Mouse (Mus musculus) C2C12 (cell line): Measurements from ENCODE around the gene Dact1. TPM values are rescaled to one million over a fixed set of nuclear protein-coding genes. Genes with fewer than 3 reads are reported as not detected.

Source experiments
- H3K27me3 ChIP-seq: one replicate; pipeline ENCODE4 v1.6.1; 2011; ENCODE audit not compliant: control insufficient read depth, insufficient read depth, insufficient read length
- H3K36me3 ChIP-seq: one replicate; pipeline ENCODE4 v1.6.1; 2011; ENCODE audit not compliant: control insufficient read depth, insufficient read depth
- H3K4me3 ChIP-seq: one replicate; pipeline ENCODE4 v1.5.1; 2011; ENCODE audit warnings: mild to moderate bottlenecking, control low read depth; ENCODE audit not compliant: poor library complexity, insufficient read depth, severe bottlenecking
- H3K79me2 ChIP-seq: one replicate; pipeline ENCODE4 v1.6.1; 2011; ENCODE audit not compliant: control insufficient read depth, insufficient read depth
- H3K79me3 ChIP-seq: one replicate; pipeline ENCODE4 v1.6.1; 2011; ENCODE audit warnings: low read depth, control low read depth
- H3ac ChIP-seq: one replicate; pipeline ENCODE3; 2011; ENCODE audit warnings: low read depth; ENCODE audit not compliant: control insufficient read depth, insufficient read length
- CEBPB ChIP-seq: IDR thresholded peaks from one replicate; pipeline ENCODE4 v1.6.1; 2011; ENCODE audit warnings: low read depth, mild to moderate bottlenecking, control low read depth, moderate library complexity
- CTCF ChIP-seq: IDR thresholded peaks from one replicate; pipeline ENCODE4 v1.5.1; 2011; ENCODE audit not compliant: control insufficient read depth, insufficient read depth, insufficient read length
- FOSL1 ChIP-seq: IDR thresholded peaks from one replicate; pipeline ENCODE4 v1.8.0; 2011; ENCODE audit warnings: mild to moderate bottlenecking, low read length; ENCODE audit not compliant: poor library complexity, insufficient read depth, severe bottlenecking
- MAX ChIP-seq: IDR thresholded peaks from one replicate; pipeline ENCODE4 v1.6.1; 2011; ENCODE audit warnings: mild to moderate bottlenecking, control low read depth
- MYOD1 ChIP-seq: IDR thresholded peaks from one replicate; pipeline ENCODE4 v1.6.1; 2011; ENCODE audit warnings: low read depth; ENCODE audit not compliant: control insufficient read depth, insufficient read length
- MYOG ChIP-seq: IDR thresholded peaks from one replicate; pipeline ENCODE4 v1.6.1; 2011; ENCODE audit not compliant: control insufficient read depth, insufficient read length; ENCODE audit errors: extremely low read depth
- USF1 ChIP-seq: IDR thresholded peaks from one replicate; pipeline ENCODE4 v1.6.1; 2011; ENCODE audit warnings: low read depth, mild to moderate bottlenecking, control low read depth, moderate library complexity
- polyA plus RNA-seq: library from polyadenylated mRNA; unstranded; fragments of >200 nt; fragmentation: generic; extraction: Trizol; gene quantifications from one replicate; pipeline ENCODE4 v1.2.1, GENCODE M21; 2012; ENCODE audit warnings: missing spikeins

Dact1 gene
- polyA plus RNA-seq, 1 experiment, result 1.6 TPM

DNA sequence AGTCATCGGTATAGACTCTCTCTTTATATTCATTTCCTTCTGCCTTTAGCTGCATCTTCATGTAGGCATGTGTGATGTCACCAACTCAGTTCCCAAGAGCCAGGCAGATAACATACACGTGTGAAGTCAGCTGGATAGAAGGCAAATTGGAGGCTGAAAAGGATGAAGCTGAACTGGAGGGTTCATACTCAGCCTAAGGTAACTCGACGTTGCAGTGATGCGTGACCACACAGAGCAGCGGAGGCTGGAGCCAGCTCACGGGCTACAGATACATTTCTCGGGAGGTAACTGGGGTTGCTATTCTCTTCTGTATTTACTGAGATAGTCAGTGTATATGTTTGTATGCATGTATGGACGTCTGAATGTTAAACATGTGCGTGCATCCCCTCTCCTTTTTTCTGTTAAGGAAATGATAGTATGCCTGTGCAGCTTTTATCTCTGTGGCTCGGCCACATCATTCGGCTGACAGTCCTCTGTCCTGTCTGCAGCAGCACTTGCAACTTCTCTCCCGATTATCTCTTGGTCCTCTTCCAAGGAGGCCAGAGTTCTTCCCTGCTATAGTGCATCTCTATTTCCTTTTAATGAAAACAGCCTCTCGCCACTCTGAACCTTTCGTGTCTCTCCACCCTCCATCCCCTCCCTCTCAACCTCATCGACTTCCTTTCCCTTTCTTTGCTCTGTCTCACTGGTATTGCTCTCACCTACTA lies 29.6 kb downstream of the Dact1 start:
- TF ChIP-seq MYOG (no peak), MYOD1 (no peak), USF1 (no peak), FOSL1 (no peak)
- Histone ChIP-seq H3K36me3 (no peaks in the 10 kb centered on the region), H3ac (no peak overlapping the region), H3K4me3 (no peak overlapping the region), H3K79me3 (no peaks in the 10 kb centered on the region), H3K79me2 (no peaks in the 10 kb centered on the region), H3K27me3 (no peaks in the 10 kb centered on the region)

DNA sequence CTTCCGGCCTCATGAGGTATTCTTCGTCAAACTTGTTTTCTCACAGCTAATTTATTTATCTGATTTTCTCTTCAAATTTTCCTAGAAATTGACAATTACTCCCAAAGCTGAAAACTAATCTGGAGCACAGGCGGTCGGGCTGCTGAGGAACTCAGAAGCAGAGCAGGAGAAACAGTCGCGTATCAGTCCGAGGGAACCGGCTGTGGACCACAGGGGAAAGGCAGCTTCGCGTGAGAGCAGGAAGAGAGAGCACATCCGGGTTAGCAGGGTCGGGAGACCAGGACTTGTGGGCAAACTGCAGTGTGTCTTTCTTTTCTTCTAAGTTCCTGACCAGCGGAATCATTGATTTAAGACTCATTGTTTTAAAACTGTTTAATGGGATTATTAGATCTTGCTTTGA lies 32.7 kb downstream of the Dact1 start:
- no peaks in the 10 kb centered on the region for H3K79me2 ChIP-seq
- TF ChIP-seq USF1 (no peak), MYOD1 (no peak), MAX (no peak), FOSL1 (no peak), CEBPB (no peak), MYOG (no peak), CTCF (no peak)
- no peak overlapping the region for H3ac ChIP-seq
- no peaks in the 10 kb centered on the region for H3K79me3 ChIP-seq
- H3K27me3 ChIP-seq, result no peaks in the 10 kb centered on the region
- no peaks in the 10 kb centered on the region for H3K36me3 ChIP-seq
- H3K4me3 ChIP-seq, result no peak overlapping the region

DNA sequence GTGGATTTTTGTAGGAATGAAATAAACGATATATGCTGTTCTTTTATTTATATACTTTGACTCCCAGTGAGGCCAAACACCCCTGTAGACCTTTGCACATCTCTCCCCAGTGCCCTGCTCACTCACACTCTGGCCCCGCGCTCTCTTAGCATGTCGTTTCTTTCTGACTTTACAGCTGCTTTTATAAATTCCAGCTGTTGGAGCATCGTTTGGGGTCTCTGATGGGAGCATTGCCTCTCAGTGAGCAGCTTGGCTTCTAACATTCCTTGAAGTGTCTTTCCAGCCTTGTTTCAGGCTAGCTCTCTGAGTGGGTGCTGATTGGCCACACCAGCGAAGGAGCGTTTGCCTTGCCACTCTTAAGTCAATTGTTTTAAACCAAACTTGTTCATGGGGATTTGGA lies 35.8 kb downstream of the Dact1 start:
- no peak overlapping the region for H3K4me3 ChIP-seq
- no peaks in the 10 kb centered on the region for H3K27me3 ChIP-seq
- no peaks in the 10 kb centered on the region for H3K36me3 ChIP-seq
- TF ChIP-seq MYOG, result no peak
- TF ChIP-seq MYOD1, result no peak
- H3K79me3 ChIP-seq, result no peaks in the 10 kb centered on the region
- no peaks in the 10 kb centered on the region for H3K79me2 ChIP-seq
- no peak overlapping the region for H3ac ChIP-seq

GRCm38 (mm10) chr12:71346071-71346470 lies 36.4 kb downstream of the Dact1 start:
- H3K27me3 ChIP-seq, result no peaks in the 10 kb centered on the region
- no peaks in the 10 kb centered on the region for H3K79me3 ChIP-seq
- H3K36me3 ChIP-seq, result no peaks in the 10 kb centered on the region
- no peak overlapping the region for H3K4me3 ChIP-seq
- H3ac ChIP-seq, result no peak overlapping the region
- no peak for TF ChIP-seq MAX
- no peaks in the 10 kb centered on the region for H3K79me2 ChIP-seq

DNA sequence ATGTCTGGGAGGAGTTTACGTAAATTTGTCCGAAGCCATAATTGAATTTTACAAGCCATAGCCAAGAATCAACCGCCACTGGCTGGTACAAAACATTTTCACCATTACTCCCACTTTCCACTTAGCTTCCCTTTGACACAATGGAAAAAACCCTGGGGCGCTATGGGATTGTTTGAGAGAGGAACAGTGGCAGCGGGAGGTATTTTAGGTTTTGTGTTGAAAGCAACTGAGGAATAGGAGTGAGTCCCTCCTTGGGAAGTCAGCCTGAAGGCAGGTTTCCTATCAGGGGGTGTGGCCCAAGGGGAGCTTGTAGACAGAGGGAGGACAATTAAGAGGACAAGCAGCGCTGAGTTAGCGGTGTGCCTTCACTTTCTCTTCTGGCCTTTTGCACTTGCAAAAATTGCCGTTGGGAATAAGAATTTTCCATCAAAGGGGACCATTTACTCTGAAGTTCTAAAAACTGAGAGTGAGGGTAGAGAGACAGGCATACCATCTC lies 38.8 kb downstream of the Dact1 start:
- Histone ChIP-seq H3K27me3 (no peaks in the 10 kb centered on the region), H3ac (no peak overlapping the region), H3K79me2 (no peaks in the 10 kb centered on the region), H3K79me3 (no peaks in the 10 kb centered on the region), H3K36me3 (no peaks in the 10 kb centered on the region), H3K4me3 (no peak overlapping the region)
- TF ChIP-seq FOSL1, result no peak
- no peak for TF ChIP-seq CEBPB
- TF ChIP-seq MYOG, result no peak
- no peak for TF ChIP-seq MAX
- no peak for TF ChIP-seq USF1
- no peak for TF ChIP-seq CTCF
- TF ChIP-seq MYOD1, result no peak

- Histone ChIP-seq H3K79me3 (no peaks in the 10 kb centered on the region), H3K27me3 (no peaks in the 10 kb centered on the region), H3K4me3 (no peak overlapping the region), H3K36me3 (no peaks in the 10 kb centered on the region), H3ac (no peak overlapping the region), H3K79me2 (no peaks in the 10 kb centered on the region)
- TF ChIP-seq MYOD1, result peak; percentile 37
- TF ChIP-seq CTCF, result no peak
Measured at GRCm38 (mm10) chr12:71350077-71350476, 40.4 kb downstream of the Dact1 start.

DNA sequence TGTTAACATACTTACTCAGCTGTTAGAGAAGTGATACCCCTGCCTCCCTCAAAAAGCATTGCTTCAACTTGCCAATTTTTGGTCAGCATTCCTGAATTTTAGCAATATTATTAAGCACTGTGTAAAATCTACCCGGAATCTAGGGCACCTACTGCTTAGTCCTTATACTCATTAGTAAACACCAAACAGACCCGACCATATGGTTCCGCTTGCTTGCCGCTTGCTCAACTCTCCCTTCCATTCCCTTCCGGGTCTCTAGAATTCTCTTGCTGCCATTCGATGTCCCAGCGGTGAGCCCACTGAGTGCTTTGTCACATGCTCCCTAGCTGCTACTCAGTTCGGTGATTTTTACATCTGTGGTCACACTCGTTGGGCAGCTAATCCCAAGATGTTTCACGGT lies 45.0 kb downstream of the Dact1 start:
- no peaks in the 10 kb centered on the region for H3K36me3 ChIP-seq
- H3ac ChIP-seq, result no peak overlapping the region
- H3K79me2 ChIP-seq, result no peaks in the 10 kb centered on the region
- no peak for TF ChIP-seq CTCF
- TF ChIP-seq FOSL1, result no peak
- TF ChIP-seq USF1, result no peak
- no peak for TF ChIP-seq MAX
- TF ChIP-seq MYOG, result no peak
- TF ChIP-seq CEBPB, result no peak
- TF ChIP-seq MYOD1, result no peak
- no peaks in the 10 kb centered on the region for H3K79me3 ChIP-seq
- H3K27me3 ChIP-seq, result no peaks in the 10 kb centered on the region
- H3K4me3 ChIP-seq, result no peak overlapping the region
